Mouse (Mus musculus): ENCODE data around the gene Sry. TPM values are rescaled to one million over a fixed set of nuclear protein-coding genes. Genes with fewer than 3 reads are reported as not detected.

The Sry gene
- not detected in 2 replicates for polyA plus RNA-seq (2011; ENCODE audit: insufficient read depth, insufficient read length, low replicate concordance, missing spikeins)

DNA sequence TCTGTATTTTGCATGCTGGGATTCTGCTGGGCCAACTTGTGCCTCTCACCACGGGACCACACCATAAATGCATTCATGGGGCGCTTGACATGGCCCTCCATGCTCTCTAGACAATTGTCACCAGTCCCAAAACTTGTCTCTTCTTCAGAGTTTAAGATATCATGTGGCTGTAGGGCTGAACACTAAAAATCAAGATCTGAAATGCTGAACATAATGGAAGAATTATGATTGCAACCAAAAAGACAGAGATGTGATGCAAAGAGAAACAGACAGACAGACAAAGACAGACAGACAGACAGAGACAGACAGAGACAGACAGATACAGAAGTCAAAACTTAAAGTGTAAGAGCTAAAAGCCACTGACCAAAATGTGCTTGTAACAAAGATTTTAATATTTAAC is at the start of gene Sry:
TSS of gene Sry (minus strand) at position 101 of the 400 bp plus-strand sequence.
- WGBS: 39% methylated on average over 2 of the region's 2 CpGs
- no peak within 1 kb of the TSS for H3K27ac ChIP-seq (ENCODE audit: control insufficient read depth, insufficient read depth, low read depth, low read length, poor library complexity)
- H3K4me1 ChIP-seq (ENCODE audit: control insufficient read depth, insufficient read depth, low read length): no peaks in the 10 kb centered on the region
- TF ChIP-seq CTCF (IDR thresholded peaks at IDR 0.05; ENCODE audit: control insufficient read depth, insufficient read depth, low read length) (no peak), POLR2A (IDR thresholded peaks at IDR 0.05; ENCODE audit: borderline replicate concordance, control insufficient read depth, low read depth, low read length) (no peak)
- H3K4me3 ChIP-seq (replicated peaks; ENCODE audit: control insufficient read depth, low read depth, low read length): no peak within 1 kb of the TSS

Other genes starting within 250 kb of the Sry start
- not detected in 2 replicates for gene H2al2c, start 64.6 kb downstream of the Sry start, polyA plus RNA-seq (2011; ENCODE audit: insufficient read depth, insufficient read length, low replicate concordance, missing spikeins)
- gene H2al2b, start 57.0 kb upstream of the Sry start, polyA plus RNA-seq (2011; ENCODE audit: insufficient read depth, insufficient read length, low replicate concordance, missing spikeins): not detected in 2 replicates
- gene Gm4064, start 132.5 kb upstream of the Sry start, polyA plus RNA-seq (2011; ENCODE audit: insufficient read depth, insufficient read length, low replicate concordance, missing spikeins): not detected in 2 replicates
- not detected in 2 replicates for gene Rbmy, start 167.0 kb upstream of the Sry start, polyA plus RNA-seq (2011; ENCODE audit: insufficient read depth, insufficient read length, low replicate concordance, missing spikeins)
- gene Gm10256, start 167.0 kb upstream of the Sry start, polyA plus RNA-seq (2011; ENCODE audit: insufficient read depth, insufficient read length, low replicate concordance, missing spikeins): not detected in 2 replicates
- not detected in 2 replicates for gene Gm10352, start 237.3 kb upstream of the Sry start, polyA plus RNA-seq (2011; ENCODE audit: insufficient read depth, insufficient read length, low replicate concordance, missing spikeins)